Mouse (Mus musculus) embryonic fibroblast, embryonic 13.5 days (primary cell): ENCODE data around the gene Tm9sf2. TPM values are rescaled to one million over a fixed set of nuclear protein-coding genes. Genes with fewer than 3 reads are reported as not detected.
"Not testable (repeated sequence)": the region's sequence is repeated elsewhere in the genome, so short reads cannot be mapped to it uniquely, and the experiment has no call there.

Experiments used
- H3K27ac ChIP-seq: 2 replicates; pipeline ENCODE4 v1.5.1; 2012; ENCODE audit warnings: low read length, control low read depth, inconsistent platforms; ENCODE audit not compliant: insufficient read depth
- H3K4me1 ChIP-seq: 2 replicates; pipeline ENCODE4 v1.6.1; 2011; ENCODE audit warnings: low read length; ENCODE audit not compliant: control insufficient read depth, insufficient read depth
- H3K4me3 ChIP-seq: 2 replicates; pipeline ENCODE4 v1.5.1; 2011; ENCODE audit warnings: mild to moderate bottlenecking, control low read depth, low read length; ENCODE audit not compliant: insufficient read depth
- CTCF ChIP-seq: IDR thresholded peaks from 2 replicates; pipeline ENCODE4 v1.5.1; 2011; ENCODE audit warnings: mild to moderate bottlenecking, control low read depth, low read length, moderate library complexity, borderline replicate concordance; ENCODE audit not compliant: insufficient read depth
- POLR2A ChIP-seq: IDR thresholded peaks from 2 replicates; pipeline ENCODE4 v1.6.1; 2011; ENCODE audit warnings: low read depth, mild to moderate bottlenecking, control low read depth, low read length, moderate library complexity
- polyA plus RNA-seq: library from polyadenylated mRNA; stranded (reverse); fragments of >200 nt; gene quantifications from 2 replicates; pipeline ENCODE4 v1.2.4, GENCODE M21; 2011; ENCODE audit warnings: low read depth; ENCODE audit not compliant: missing spikeins, insufficient read length

Gene Tm9sf2
- polyA plus RNA-seq, 1 experiment, result 161 TPM

DNA sequence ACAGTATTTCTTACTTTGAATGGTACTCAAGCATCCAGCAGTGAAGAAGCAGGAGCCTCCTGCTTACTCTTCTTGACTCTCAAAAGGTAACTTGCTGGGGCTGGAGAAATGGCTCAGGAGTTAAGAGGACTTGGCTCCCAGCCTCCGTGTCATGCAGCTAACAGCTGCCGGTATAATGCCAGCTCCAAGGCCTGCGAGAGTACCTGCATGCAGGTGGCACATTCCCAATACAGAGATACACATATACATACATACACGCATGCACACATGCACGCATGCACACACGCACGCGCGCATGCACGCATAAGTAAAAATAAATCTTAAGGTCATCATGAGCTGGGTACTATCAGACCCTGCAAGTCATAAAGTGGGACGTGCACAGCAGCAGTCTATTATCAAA, 10.5 kb upstream of the Tm9sf2 start:
- Histone ChIP-seq H3K27ac (no peak overlapping the region), H3K4me1 (no peaks in the 10 kb centered on the region)
- TF ChIP-seq CTCF, result no peak
- TF ChIP-seq POLR2A, result no peak

DNA sequence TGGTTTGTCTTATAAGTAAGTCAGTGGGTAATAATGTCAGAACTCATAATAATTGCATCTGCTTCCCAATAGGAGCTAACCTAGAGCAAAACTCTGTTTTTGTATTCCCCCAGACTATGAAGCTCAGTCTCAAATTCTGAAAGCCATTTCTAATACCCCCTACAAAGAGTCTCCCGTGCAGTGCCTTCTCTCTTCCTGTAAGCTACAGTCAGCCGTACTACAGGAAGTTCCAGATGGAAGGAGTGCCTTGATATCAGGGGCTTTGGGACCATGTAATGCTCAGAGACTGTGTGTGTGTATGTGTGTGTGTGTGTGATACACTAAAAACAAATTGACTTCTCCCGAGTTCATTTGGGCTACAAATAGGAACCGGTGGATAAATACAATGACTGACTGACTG, 7.3 kb upstream of the Tm9sf2 start:
- TF ChIP-seq CTCF, result no peak
- TF ChIP-seq POLR2A, result no peak
- no peaks in the 10 kb centered on the region for H3K4me1 ChIP-seq
- no peak overlapping the region for H3K4me3 ChIP-seq
- no peak overlapping the region for H3K27ac ChIP-seq

More for the DNA sequence above, 10.5 kb upstream of the Tm9sf2 start:
- no peak overlapping the region for H3K4me3 ChIP-seq

GRCm38 (mm10) chr14:122101890-122102289, 4.9 kb upstream of the Tm9sf2 start:
- not testable (repeated sequence) for H3K4me3 ChIP-seq, H3K4me1 ChIP-seq, H3K27ac ChIP-seq

GRCm38 (mm10) chr14:122104881-122105280, 2.0 kb upstream of the Tm9sf2 start:
- peak overlapping the region; percentile 34 for H3K4me3 ChIP-seq
- peaks cover 6% of the 10 kb centered on the region; the same call in 1 of the 2 replicates for H3K4me1 ChIP-seq
- TF ChIP-seq POLR2A, result peak; percentile 88
- TF ChIP-seq CTCF, result no peak
- peak overlapping the region; percentile 92 for H3K27ac ChIP-seq

DNA sequence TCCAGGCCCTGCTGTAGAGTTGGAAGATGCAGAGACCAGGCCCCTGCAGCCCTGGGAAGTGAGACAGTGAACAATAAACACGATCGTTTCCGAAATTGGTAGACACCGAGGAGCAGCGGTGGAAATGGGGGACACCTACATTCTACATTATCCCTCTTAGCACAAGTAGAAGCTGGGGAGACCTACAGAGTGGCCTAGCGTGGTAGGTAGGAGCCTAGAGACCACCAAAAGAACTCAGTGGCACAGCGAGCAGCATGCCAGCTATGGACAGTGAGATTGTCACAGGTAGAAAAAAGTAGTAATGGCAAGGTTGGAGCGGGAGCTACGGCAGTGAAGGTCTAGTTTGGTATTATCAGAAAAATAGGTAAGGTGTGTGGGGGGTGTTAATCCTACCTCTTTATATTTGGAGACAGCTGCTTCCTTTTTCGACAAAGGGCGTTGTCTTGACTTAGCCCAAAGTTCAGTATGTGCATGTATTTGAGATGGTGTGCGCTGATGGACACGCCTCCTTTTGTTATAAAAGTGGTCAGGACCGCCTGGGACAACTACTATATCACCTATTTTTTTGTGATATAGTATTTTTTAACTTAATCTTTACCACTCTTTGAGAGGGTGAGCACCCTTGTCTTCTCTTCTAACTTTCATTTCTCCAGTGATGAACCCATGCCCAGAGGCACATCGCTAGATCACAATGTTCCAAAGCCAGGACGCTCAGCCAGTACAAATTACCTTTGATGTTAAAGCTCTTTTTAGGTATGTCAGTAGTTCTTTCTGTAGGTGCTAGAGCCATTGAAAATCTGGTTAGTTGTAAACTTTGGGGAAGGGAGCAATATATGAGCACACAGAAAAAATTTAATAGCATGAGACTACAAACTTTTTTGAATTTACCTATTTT, 1.2 kb upstream of the Tm9sf2 start:
- H3K4me1 ChIP-seq, result peaks cover 6% of the 10 kb centered on the region; the same call in 1 of the 2 replicates
- TF ChIP-seq POLR2A (peak; percentile 43), CTCF (no peak)
- peak overlapping the region; percentile 92 for H3K27ac ChIP-seq
- H3K4me3 ChIP-seq, result peak overlapping the region; percentile 34

GRCm38 (mm10) chr14:122107481-122108214, 810 bp downstream of the Tm9sf2 start:
- no peak for TF ChIP-seq POLR2A
- no peak for TF ChIP-seq CTCF
- Histone ChIP-seq H3K4me1 (peaks cover 10% of the 10 kb centered on the region), H3K4me3 (peak overlapping the region; percentile 91), H3K27ac (peak overlapping the region; percentile 57)

GRCm38 (mm10) chr14:122111681-122112080, 4.8 kb downstream of the Tm9sf2 start:
- no peak overlapping the region for H3K27ac ChIP-seq
- H3K4me1 ChIP-seq, result peaks cover 10% of the 10 kb centered on the region
- TF ChIP-seq CTCF (no peak), POLR2A (no peak)
- no peak overlapping the region for H3K4me3 ChIP-seq

DNA sequence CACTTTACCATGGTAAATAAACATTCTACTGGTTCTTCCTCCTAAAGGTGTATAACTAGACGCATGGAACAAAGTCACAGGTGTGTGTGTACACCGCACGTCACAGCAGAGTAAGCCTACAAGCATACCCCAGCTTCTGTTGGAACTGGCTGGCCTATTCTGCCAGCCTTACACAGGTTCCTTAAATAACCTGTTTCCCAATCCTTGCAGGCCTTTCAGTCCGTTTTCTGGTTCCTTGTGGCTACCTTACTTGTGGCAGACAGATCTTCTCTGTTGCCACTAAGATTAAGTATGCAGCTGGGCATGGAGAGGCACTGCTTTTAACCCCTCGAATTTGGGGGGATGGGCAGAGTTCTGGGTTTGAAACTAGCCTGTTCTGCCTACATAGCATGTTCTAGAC, 5.5 kb downstream of the Tm9sf2 start:
- Histone ChIP-seq H3K4me1 (peaks cover 10% of the 10 kb centered on the region), H3K27ac (no peak overlapping the region), H3K4me3 (no peak overlapping the region)
- TF ChIP-seq POLR2A, result no peak
- TF ChIP-seq CTCF, result no peak

DNA sequence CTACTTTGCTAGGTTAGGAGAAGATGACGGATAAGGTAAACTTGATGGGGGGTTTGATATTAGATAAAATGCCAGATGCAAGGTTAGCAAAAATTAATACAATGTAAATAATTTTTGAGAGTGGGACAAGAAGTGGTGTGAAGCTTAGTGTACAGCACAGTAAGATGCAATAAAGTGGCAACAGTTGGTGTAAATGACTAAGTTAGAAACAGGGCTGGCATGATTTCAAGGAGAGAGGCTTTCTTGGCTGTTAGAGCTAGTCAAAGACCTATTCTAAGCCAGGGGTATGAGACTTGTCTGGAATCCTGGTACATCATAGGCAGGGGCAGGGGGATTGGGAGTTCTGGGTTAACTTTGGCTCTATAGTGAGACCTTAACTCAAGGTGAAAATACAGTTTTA, 9.4 kb downstream of the Tm9sf2 start:
- no peak overlapping the region for H3K27ac ChIP-seq
- H3K4me1 ChIP-seq, result peaks cover 3% of the 10 kb centered on the region; the same call in 1 of the 2 replicates
- TF ChIP-seq POLR2A, result no peak
- TF ChIP-seq CTCF, result no peak
- no peak overlapping the region for H3K4me3 ChIP-seq

DNA sequence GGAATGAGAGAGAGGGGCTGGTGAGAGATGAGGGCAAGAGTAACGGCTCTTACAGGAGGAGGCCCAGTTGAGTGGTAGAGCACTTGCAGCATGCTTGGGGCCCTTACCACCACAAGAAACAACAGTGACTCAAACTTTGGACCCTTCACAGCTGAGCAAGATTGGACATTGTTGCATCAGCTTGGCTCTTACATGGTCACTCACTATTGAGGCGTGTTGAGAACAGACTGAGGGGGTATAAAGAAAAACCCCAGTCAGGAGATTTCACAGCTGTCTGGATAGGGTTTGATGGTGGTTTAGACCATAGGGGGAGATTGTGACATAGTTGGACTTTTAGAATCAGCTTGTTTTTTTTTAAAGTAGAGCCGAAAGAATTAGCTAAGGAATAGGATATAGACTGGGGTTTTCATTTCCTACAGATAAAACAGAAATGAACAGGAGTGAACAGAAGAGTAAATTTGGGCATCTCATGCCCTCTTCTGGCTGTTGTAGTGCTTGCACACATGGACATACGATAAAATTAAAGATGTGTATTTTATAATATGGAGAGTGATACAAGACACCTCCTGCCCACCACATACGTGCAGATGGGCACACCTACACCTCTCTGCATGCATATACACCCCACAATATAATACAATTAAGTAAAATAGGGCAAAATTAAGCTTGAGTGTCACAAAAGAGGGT, 23.4 kb downstream of the Tm9sf2 start:
- Histone ChIP-seq H3K4me3 (no peak overlapping the region), H3K4me1 (no peaks in the 10 kb centered on the region), H3K27ac (peak overlapping the region; percentile 87)
- 0 out of 2 replicates have a peak, but pooled peaks have one; percentile 9 for TF ChIP-seq POLR2A
- no peak for TF ChIP-seq CTCF
